Mouse (Mus musculus) layer of hippocampus, postnatal 36 days (tissue): Measurements from ENCODE around the gene Olfr1348. TPM values are rescaled to one million over a fixed set of nuclear protein-coding genes. Genes with fewer than 3 reads are reported as not detected.
"Not testable (repeated sequence)": the region's sequence is repeated elsewhere in the genome, so short reads cannot be mapped to it uniquely, and the experiment has no call there.

Experiments used
- DNase-seq, 2 experiments: peaks; one replicate each; pipeline ENCODE4 v3.0.0; 2022
- total RNA-seq, 2 experiments: library from RNA; stranded (reverse); gene quantifications; 2 replicates each; pipeline ENCODE4 v1.2.3; 2021

Olfr1348 gene
- not detected for total RNA-seq

- no peak for DNase-seq
These were observed at the start of gene Olfr1348 for GRCm38 (mm10) chr7:6508648-6509047. Gene Olfr1348, minus strand, starts transcription at chr7:6508748.

GRCm38 (mm10) chr7:6526141-6526540 is 17.6 kb upstream of the Olfr1348 start:
- DNase-seq: no peak

- no peak for DNase-seq
These were observed 16.5 kb upstream of the Olfr1348 start for GRCm38 (mm10) chr7:6525001-6525400.

GRCm38 (mm10) chr7:6522850-6523249 is 14.3 kb upstream of the Olfr1348 start, which contains the start of gene Olfr1349:
Gene Olfr1349, minus strand, starts transcription at chr7:6522950.
- no peak for DNase-seq

GRCm38 (mm10) chr7:6521666-6522065 is 13.1 kb upstream of the Olfr1348 start:
- DNase-seq: no peak

GRCm38 (mm10) chr7:6499655-6500054 is 8.9 kb downstream of the Olfr1348 start, which contains the start of gene Olfr1347:
Gene Olfr1347, minus strand, starts transcription at chr7:6499755.
- no peak for DNase-seq

GRCm38 (mm10) chr7:6486841-6487240 is 21.7 kb downstream of the Olfr1348 start, which contains the start of gene Olfr5:
Gene Olfr5, minus strand, starts transcription at chr7:6486941.
- DNase-seq: no peak

GRCm38 (mm10) chr7:6477633-6478032 is 30.9 kb downstream of the Olfr1348 start:
- not testable (repeated sequence) for DNase-seq

GRCm38 (mm10) chr7:6466951-6467350 is 41.6 kb downstream of the Olfr1348 start, which contains the start of gene Olfr1346:
Gene Olfr1346, plus strand, starts transcription at chr7:6467101.
- DNase-seq: no peak

- DNase-seq: no peak
These were observed 52.1 kb downstream of the Olfr1348 start for GRCm38 (mm10) chr7:6456399-6456798.

GRCm38 (mm10) chr7:6455868-6456267 is 52.7 kb downstream of the Olfr1348 start, which contains the start of gene Olfr1336:
Gene Olfr1336, plus strand, starts transcription at chr7:6456168.
- DNase-seq: no peak

Other genes with a start within 250 kb of the Olfr1348 start
- 10 to 100 TPM; 17.6 to 19.0 TPM for gene Zfp667, start 222.2 kb downstream of the Olfr1348 start, total RNA-seq
- 10 to 100 TPM; 10.4 to 13.1 TPM for gene Zfp583, start 177.5 kb downstream of the Olfr1348 start, total RNA-seq
- 1 to 10 TPM; 6.0 to 8.0 TPM for gene Gm3854, start 165.0 kb downstream of the Olfr1348 start, total RNA-seq
- gene Zfp78, start 145.5 kb downstream of the Olfr1348 start, total RNA-seq: 1 to 10 TPM; 5.3 to 5.8 TPM
- 10 to 100 TPM in 1 of 2 experiments, 1 to 10 TPM in 1; 6.0 to 12.0 TPM for gene Zfp28, start 125.5 kb downstream of the Olfr1348 start, total RNA-seq
- gene Smim17, start 110.0 kb downstream of the Olfr1348 start, total RNA-seq: 10 to 100 TPM; 21.3 to 24.2 TPM
- under 1 TPM; 0.45 to 0.68 TPM for gene Gm20715, start 98.5 kb downstream of the Olfr1348 start, total RNA-seq
- 1 to 10 TPM in 1 of 2 experiments, under 1 TPM in 1; 0.99 to 2.4 TPM for gene Olfr1344, start 70.1 kb downstream of the Olfr1348 start, total RNA-seq
- under 1 TPM; 0.08 to 0.12 TPM for gene Olfr1336, start 52.6 kb downstream of the Olfr1348 start, total RNA-seq
- not detected for gene Olfr1346, start 41.6 kb downstream of the Olfr1348 start, total RNA-seq
- gene Olfr5, start 21.8 kb downstream of the Olfr1348 start, total RNA-seq: not detected
- gene Olfr1347, start 9.0 kb downstream of the Olfr1348 start, total RNA-seq: not detected
- not detected for gene Olfr1349, start 14.2 kb upstream of the Olfr1348 start, total RNA-seq
- not detected for gene Olfr1350, start 56.1 kb upstream of the Olfr1348 start, total RNA-seq
- 10 to 100 TPM in 1 of 2 experiments, 1 to 10 TPM in 1; 8.9 to 10.5 TPM for gene Zim1, start 187.7 kb upstream of the Olfr1348 start, total RNA-seq
- 100 to 1,000 TPM; 178 to 188 TPM for gene Peg3, start 221.7 kb upstream of the Olfr1348 start, total RNA-seq
- gene Usp29, start 221.8 kb upstream of the Olfr1348 start, total RNA-seq: 10 to 100 TPM; 29.4 to 32.9 TPM